Mouse (Mus musculus): ENCODE results near the gene Itpk1. TPM values are rescaled to one million over a fixed set of nuclear protein-coding genes. Genes with fewer than 3 reads are reported as not detected.

Gene Itpk1
- polyA plus RNA-seq, 1 experiment = 44.0 TPM

GRCm38 (mm10) chr12:102709896-102710295 is 5.2 kb upstream of the Itpk1 start:
- TF ChIP-seq EP300 (IDR thresholded peaks at IDR 0.05; ENCODE audit: insufficient read depth, low read depth, low read length) = no peak
- no peak for TF ChIP-seq CTCF (IDR thresholded peaks at IDR 0.05; ENCODE audit: low read depth, low read length)
- no peak for TF ChIP-seq POLR2A (IDR thresholded peaks at IDR 0.05; ENCODE audit: insufficient read depth, low read length)
- Histone ChIP-seq H3K36me3 (ENCODE audit: control insufficient read depth, insufficient read depth, low read length, poor library complexity, severe bottlenecking) (no peaks in the 10 kb centered on the region), H3K9ac (ENCODE audit: low read depth, poor library complexity, severe bottlenecking) (no peak overlapping the region), H3K9me3 (replicated peaks; ENCODE audit: control insufficient read depth, insufficient read depth, low read length, poor library complexity, severe bottlenecking) (no peaks in the 10 kb centered on the region), H3K4me3 (ENCODE audit: low read depth, low read length) (no peak overlapping the region), H3K27ac (ENCODE audit: insufficient read depth, low read length) (no peak overlapping the region), H3K27me3 (ENCODE audit: control insufficient read depth, insufficient read depth, low read length, poor library complexity, severe bottlenecking) (no peaks in the 10 kb centered on the region), H3K4me1 (ENCODE audit: control insufficient read depth, insufficient read depth, low read length) (peaks cover 22% of the 10 kb centered on the region)

DNA sequence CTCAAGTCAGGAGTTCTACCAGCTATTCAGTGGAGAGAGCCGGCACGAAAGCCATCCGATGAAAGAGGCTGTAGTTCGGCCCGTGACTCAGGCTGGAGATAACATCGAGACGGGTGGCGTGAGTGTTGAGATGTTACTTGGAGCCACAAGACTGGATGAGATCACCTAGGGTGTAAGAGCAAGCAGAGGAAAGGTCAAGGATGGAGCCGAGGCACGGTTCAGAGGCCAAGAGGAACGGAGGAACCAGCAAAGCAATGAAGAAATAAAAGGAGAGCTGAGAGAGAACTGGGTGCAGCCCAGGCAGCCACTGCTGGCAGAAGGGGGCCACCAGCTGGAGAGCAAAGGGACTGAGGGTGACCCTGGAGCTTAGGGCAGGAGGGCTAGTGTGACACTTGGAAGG is 3.5 kb upstream of the Itpk1 start:
- Histone ChIP-seq H3K9me3 (replicated peaks; ENCODE audit: control insufficient read depth, insufficient read depth, low read length, poor library complexity, severe bottlenecking) (no peaks in the 10 kb centered on the region), H3K9ac (ENCODE audit: low read depth, poor library complexity, severe bottlenecking) (no peak overlapping the region), H3K4me1 (ENCODE audit: control insufficient read depth, insufficient read depth, low read length) (peaks cover 17% of the 10 kb centered on the region), H3K4me3 (ENCODE audit: low read depth, low read length) (no peak overlapping the region), H3K27me3 (ENCODE audit: control insufficient read depth, insufficient read depth, low read length, poor library complexity, severe bottlenecking) (no peaks in the 10 kb centered on the region), H3K36me3 (ENCODE audit: control insufficient read depth, insufficient read depth, low read length, poor library complexity, severe bottlenecking) (no peaks in the 10 kb centered on the region), H3K27ac (ENCODE audit: insufficient read depth, low read length) (peak overlapping the region; percentile 80; the same call in 1 of the 2 replicates)
- TF ChIP-seq CTCF (IDR thresholded peaks at IDR 0.05; ENCODE audit: low read depth, low read length) (peak; percentile 63), EP300 (IDR thresholded peaks at IDR 0.05; ENCODE audit: insufficient read depth, low read depth, low read length) (no peak), POLR2A (IDR thresholded peaks at IDR 0.05; ENCODE audit: insufficient read depth, low read length) (no peak)

DNA sequence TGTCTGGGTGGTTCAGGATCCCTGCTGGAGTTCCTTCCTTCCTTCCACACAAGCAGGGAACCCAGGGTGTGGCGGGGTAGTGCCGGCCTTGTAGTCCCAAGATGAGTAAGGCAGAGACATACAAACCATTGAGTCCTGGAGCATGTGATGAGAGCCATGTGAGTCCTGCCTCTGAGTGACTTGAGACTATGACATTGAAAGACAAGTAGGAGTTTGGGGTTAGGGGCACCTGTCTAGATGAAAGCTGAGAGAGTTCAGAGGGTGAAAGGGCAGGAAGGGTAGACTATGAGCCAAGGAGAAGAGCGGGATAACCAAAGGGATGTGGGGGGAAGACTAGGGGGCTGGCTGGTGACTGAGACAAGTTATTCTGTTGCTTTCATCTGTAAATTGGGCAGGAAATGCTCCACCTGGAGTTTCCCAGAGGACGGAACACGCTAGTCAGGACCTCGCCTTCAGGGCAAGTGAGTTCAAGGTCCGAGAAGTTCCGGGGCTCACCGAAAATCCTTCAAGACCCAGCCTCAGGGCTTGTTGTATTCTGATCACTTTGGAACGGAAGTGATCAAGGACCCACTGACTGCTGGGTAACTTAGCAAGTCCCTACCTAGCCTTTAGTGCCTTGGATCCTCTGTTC is 2.2 kb upstream of the Itpk1 start:
- no peaks in the 10 kb centered on the region for H3K27me3 ChIP-seq (ENCODE audit: control insufficient read depth, insufficient read depth, low read length, poor library complexity, severe bottlenecking)
- H3K36me3 ChIP-seq (ENCODE audit: control insufficient read depth, insufficient read depth, low read length, poor library complexity, severe bottlenecking) = no peaks in the 10 kb centered on the region
- no peak overlapping the region for H3K4me3 ChIP-seq (ENCODE audit: low read depth, low read length)
- TF ChIP-seq CTCF (IDR thresholded peaks at IDR 0.05; ENCODE audit: low read depth, low read length) = no peak
- TF ChIP-seq EP300 (IDR thresholded peaks at IDR 0.05; ENCODE audit: insufficient read depth, low read depth, low read length) = peak; percentile 92
- no peaks in the 10 kb centered on the region for H3K9me3 ChIP-seq (replicated peaks; ENCODE audit: control insufficient read depth, insufficient read depth, low read length, poor library complexity, severe bottlenecking)
- peak overlapping the region; percentile 80 for H3K27ac ChIP-seq (ENCODE audit: insufficient read depth, low read length)
- H3K9ac ChIP-seq (ENCODE audit: low read depth, poor library complexity, severe bottlenecking) = no peak overlapping the region
- peaks cover 17% of the 10 kb centered on the region for H3K4me1 ChIP-seq (ENCODE audit: control insufficient read depth, insufficient read depth, low read length)

DNA sequence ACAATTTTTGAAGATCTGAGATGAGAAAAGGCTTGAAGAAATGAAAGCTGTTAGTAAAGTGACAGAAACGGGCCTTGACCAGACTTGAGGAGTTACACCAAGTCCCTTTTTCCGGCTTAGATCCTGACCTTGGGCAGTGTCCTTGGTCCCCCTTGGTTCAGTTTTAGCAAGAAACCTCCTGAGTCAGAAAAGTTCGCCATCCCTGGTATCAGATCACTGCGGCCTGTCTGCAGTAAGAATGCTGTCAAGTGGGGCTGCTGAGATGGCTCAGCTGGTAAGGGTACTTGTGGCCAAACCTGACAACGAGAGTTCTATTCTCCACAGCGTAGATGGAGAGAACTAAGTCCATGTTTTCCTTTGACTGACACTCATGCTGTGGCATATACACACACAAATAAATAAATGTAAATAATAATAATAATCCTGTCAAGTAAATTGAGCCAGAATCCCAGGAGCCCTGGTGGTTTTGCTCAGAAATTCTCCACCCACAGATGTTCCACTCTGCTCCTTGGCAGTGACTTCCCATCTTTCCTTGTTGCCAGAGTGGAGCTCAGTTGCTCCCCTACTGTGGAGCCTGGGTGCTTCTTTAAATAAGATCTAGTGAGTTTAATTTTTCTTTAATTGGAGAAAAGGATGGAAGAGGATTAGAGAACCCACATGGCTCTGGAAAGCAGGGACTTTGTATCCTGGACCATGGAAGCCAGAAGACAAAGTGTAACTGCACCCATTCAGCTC is 1.3 kb upstream of the Itpk1 start:
- TF ChIP-seq EP300 (IDR thresholded peaks at IDR 0.05; ENCODE audit: insufficient read depth, low read depth, low read length) (no peak), CTCF (IDR thresholded peaks at IDR 0.05; ENCODE audit: low read depth, low read length) (no peak), POLR2A (IDR thresholded peaks at IDR 0.05; ENCODE audit: insufficient read depth, low read length) (no peak)
- H3K4me3 ChIP-seq (ENCODE audit: low read depth, low read length) = no peak overlapping the region
- H3K36me3 ChIP-seq (ENCODE audit: control insufficient read depth, insufficient read depth, low read length, poor library complexity, severe bottlenecking) = no peaks in the 10 kb centered on the region
- peak overlapping the region; percentile 80 for H3K9ac ChIP-seq (ENCODE audit: low read depth, poor library complexity, severe bottlenecking)
- peaks cover 14% of the 10 kb centered on the region for H3K4me1 ChIP-seq (ENCODE audit: control insufficient read depth, insufficient read depth, low read length)
- H3K27ac ChIP-seq (ENCODE audit: insufficient read depth, low read length) = peak overlapping the region; percentile 80
- no peaks in the 10 kb centered on the region for H3K9me3 ChIP-seq (replicated peaks; ENCODE audit: control insufficient read depth, insufficient read depth, low read length, poor library complexity, severe bottlenecking)
- no peaks in the 10 kb centered on the region for H3K27me3 ChIP-seq (ENCODE audit: control insufficient read depth, insufficient read depth, low read length, poor library complexity, severe bottlenecking)

DNA sequence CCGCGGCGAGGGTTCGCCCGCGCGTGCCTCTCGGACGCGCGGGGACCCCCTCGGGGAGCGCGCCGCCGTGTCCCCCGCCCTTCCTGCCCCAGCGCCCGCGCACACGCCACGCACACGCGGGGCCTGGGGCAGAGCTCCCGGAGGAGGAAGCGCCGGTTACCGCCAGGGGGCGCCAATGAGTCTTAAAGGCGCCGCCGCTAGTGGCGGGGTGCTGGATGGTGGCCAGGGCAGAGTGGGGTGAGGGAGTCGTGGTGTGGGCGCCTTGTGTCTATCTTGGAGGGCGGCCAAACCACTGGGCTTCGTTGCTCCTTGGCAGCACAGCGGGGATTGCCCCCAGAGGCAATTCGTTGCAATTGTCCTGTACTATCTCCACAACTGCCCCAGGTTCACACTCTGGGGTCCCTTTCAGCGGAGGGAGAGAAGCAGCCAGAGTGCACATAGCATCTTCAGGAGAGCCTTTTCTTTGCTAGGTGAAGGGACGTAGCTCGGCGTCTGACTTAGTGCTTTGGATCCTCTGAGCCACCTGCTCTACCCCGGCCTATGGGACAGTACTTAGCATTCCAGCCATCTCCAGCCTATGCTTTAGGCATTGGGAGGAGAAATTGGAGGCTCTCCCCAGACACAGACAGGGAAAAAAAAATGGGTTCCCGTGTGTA is 614 bp upstream of the Itpk1 start:
- peaks cover 12% of the 10 kb centered on the region for H3K4me1 ChIP-seq (ENCODE audit: control insufficient read depth, insufficient read depth, low read length)
- no peaks in the 10 kb centered on the region for H3K27me3 ChIP-seq (ENCODE audit: control insufficient read depth, insufficient read depth, low read length, poor library complexity, severe bottlenecking)
- H3K4me3 ChIP-seq (ENCODE audit: low read depth, low read length) = peak overlapping the region; percentile 75
- H3K9me3 ChIP-seq (replicated peaks; ENCODE audit: control insufficient read depth, insufficient read depth, low read length, poor library complexity, severe bottlenecking) = no peaks in the 10 kb centered on the region
- H3K36me3 ChIP-seq (ENCODE audit: control insufficient read depth, insufficient read depth, low read length, poor library complexity, severe bottlenecking) = no peaks in the 10 kb centered on the region
- peak overlapping the region; percentile 80 for H3K9ac ChIP-seq (ENCODE audit: low read depth, poor library complexity, severe bottlenecking)
- peak overlapping the region; percentile 80 for H3K27ac ChIP-seq (ENCODE audit: insufficient read depth, low read length)
- TF ChIP-seq POLR2A (IDR thresholded peaks at IDR 0.05; ENCODE audit: insufficient read depth, low read length) (no peak), CTCF (IDR thresholded peaks at IDR 0.05; ENCODE audit: low read depth, low read length) (peak; percentile 52)
